Mouse (Mus musculus) large intestine, adult 2 months (tissue): ENCODE measurements around the gene Kmt2c. TPM values are rescaled to one million over a fixed set of nuclear protein-coding genes. Genes with fewer than 3 reads are reported as not detected.
A peak's percentile ranks its signal among the peaks of the same experiment; 100 is the strongest.
"Not testable (repeated sequence)": the region's sequence is repeated elsewhere in the genome, so short reads cannot be mapped to it uniquely, and the experiment has no call there.

Experiments used
- DNase-seq: peaks from one replicate; pipeline ENCODE4 v3.0.0-alpha.2; 2012; ENCODE audit warnings: low read depth, low spot score
- WGBS: fragments of 180-500 bp; shearing (Covaris S2); methylation state at CpG from one replicate; pipeline ENCODE4 v1.1.7; 2018; 5-methylcytosine and 5-hydroxymethylcytosine counted together
- polyA plus RNA-seq: library from polyadenylated mRNA; depleted of rRNA; stranded (reverse); fragments of >200 nt; gene quantifications from 2 replicates; pipeline ENCODE4 v1.2.3, GENCODE M21; 2012; rRNA removed

Kmt2c gene
- polyA plus RNA-seq, 1 experiment, result 8.0 TPM

GRCm38 (mm10) chr5:25252423-25252822, 246.2 kb downstream of the Kmt2c start:
- WGBS, result 29% methylated on average over 2 of the region's 2 CpGs
- DNase-seq, result no peak

GRCm38 (mm10) chr5:25247036-25247435, 251.5 kb downstream of the Kmt2c start:
- 58% methylated on average over 3 of the region's 3 CpGs for WGBS
- no peak for DNase-seq

- 54% methylated on average over 1 of the region's 1 CpGs for WGBS
Measured at GRCm38 (mm10) chr5:25246473-25246865, 252.1 kb downstream of the Kmt2c start.

GRCm38 (mm10) chr5:25245806-25246472, 252.6 kb downstream of the Kmt2c start:
- DNase-seq, result no peak
- 82% methylated on average over 10 of the region's 10 CpGs for WGBS

More at GRCm38 (mm10) chr5:25246473-25246865, 252.1 kb downstream of the Kmt2c start:
- no peak for DNase-seq

DNA sequence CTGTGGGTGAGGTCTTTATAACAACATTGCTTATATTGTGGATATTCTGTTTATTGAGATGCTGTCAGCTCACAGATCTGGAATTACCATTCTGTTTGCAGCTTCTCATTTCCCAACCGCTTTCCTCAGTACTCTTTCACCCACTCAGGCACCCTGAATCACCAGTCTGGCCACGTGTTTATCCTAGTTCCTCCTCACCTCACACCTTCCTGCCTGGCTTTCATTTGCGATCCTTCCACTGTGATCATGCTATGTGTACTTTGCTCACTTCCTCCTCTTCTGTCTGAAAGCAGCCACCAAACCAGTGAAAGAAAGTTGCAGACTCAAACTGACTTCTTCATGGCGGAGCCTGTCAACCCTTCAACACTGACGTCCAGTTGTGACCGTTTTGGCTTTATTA, 255.5 kb downstream of the Kmt2c start:
- no peak for DNase-seq
- 63% methylated on average over 6 of the region's 6 CpGs for WGBS

GRCm38 (mm10) chr5:25224377-25224776, 274.2 kb downstream of the Kmt2c start:
- not testable (repeated sequence) for DNase-seq
- 90% methylated on average over 1 of the region's 1 CpGs for WGBS

DNA sequence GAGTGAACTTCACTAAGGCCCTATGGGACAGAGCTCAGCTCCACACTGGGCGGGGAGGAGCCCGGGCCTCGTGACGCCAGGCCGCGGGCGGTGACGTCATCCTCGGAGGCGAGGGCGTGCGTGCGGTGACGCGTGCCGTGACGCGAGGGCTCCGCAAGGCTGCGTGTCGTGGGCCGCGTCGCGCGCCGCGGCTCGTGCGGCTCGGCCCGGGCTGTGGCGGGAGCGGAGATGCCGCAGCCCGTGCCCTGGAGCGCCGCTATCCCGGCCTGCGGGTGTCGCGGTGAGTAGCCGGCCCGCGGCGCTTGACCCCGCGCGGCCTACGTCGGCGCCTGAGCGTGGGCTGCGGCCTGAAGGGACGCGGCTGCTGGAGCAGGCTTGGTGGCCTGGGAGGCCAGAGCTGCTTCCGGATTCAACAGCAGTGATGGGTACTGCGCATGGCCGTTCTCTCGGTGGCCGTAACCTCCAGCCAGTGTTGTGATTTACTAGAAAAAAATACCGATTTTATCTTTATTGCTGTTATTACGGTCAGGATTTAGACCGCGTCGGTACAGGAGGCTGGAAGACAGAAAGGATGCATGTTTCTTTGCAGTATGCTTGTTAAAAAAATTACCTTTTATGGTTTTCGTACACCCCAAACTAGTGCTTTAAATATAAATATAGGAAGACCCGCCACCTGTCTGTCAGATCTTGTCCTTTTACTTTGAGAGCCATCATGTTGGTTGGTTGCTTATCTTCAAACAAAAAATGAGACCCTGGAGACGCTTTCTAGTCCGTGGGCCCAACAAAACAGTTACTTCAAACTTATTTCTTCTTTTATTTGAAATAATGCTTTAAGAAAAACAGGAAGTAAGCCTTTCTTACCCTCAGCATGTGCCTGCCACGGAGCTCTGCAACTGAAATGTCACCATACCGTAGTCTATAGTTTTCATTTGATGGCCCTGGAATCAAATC, 275.6 kb downstream of the Kmt2c start, which contains the start of gene E130116L18Rik:
Gene E130116L18Rik, minus strand, starts transcription at position 402 of the 951 bp plus-strand sequence.
- WGBS, result 1% methylated on average over 72 of the region's 72 CpGs
- peak; percentile 31 for DNase-seq

Other genes with a start within 250 kb of the Kmt2c start
- not detected in 2 replicates for gene Cct8l1, start 17.3 kb upstream of the Kmt2c start, polyA plus RNA-seq
- gene Xrcc2, start 207.0 kb upstream of the Kmt2c start, polyA plus RNA-seq, result 1.9 and 2.3 TPM in 2 replicates